Mouse (Mus musculus) thymus, postnatal 36 days (tissue): ENCODE data around the gene Galnt9.
A peak's percentile ranks its signal among the peaks of the same experiment; 100 is the strongest.

ENCODE experiments used
- DNase-seq, 2 experiments: peaks; one replicate each; pipeline ENCODE4 v3.0.0; 2022; ENCODE audit warnings: mixed read lengths in 2 of 2

Galnt9 gene

GRCm38 (mm10) chr5:110540947-110541346, 3.2 kb upstream of the Galnt9 start:
- no peak for DNase-seq

GRCm38 (mm10) chr5:110541456-110541855, 2.7 kb upstream of the Galnt9 start:
- DNase-seq = no peak

GRCm38 (mm10) chr5:110544691-110545069, 525 bp downstream of the Galnt9 start:
- DNase-seq = no peak

GRCm38 (mm10) chr5:110545311-110545710, 1.2 kb downstream of the Galnt9 start:
- no peak for DNase-seq

- DNase-seq = no peak
Observed at GRCm38 (mm10) chr5:110546136-110546535, 2.0 kb downstream of the Galnt9 start.

- no peak for DNase-seq
Observed at GRCm38 (mm10) chr5:110546726-110547406, 2.7 kb downstream of the Galnt9 start.

- no peak for DNase-seq
Observed at GRCm38 (mm10) chr5:110548446-110548845, 4.3 kb downstream of the Galnt9 start.

- DNase-seq = no peak
Observed at GRCm38 (mm10) chr5:110550189-110550588, 6.0 kb downstream of the Galnt9 start.

- no peak for DNase-seq
Observed at GRCm38 (mm10) chr5:110550841-110551240, 6.7 kb downstream of the Galnt9 start.

- DNase-seq = no peak
Observed at GRCm38 (mm10) chr5:110552005-110552404, 7.8 kb downstream of the Galnt9 start.

GRCm38 (mm10) chr5:110553315-110553714, 9.2 kb downstream of the Galnt9 start:
- DNase-seq = no peak

- no peak for DNase-seq
Observed at GRCm38 (mm10) chr5:110555198-110555597, 11.0 kb downstream of the Galnt9 start.

- DNase-seq = no peak
Observed at GRCm38 (mm10) chr5:110558368-110558767, 14.2 kb downstream of the Galnt9 start.

- no peak for DNase-seq
Observed at GRCm38 (mm10) chr5:110559679-110560078, 15.5 kb downstream of the Galnt9 start.

- no peak for DNase-seq
Observed at GRCm38 (mm10) chr5:110562741-110563326, 18.7 kb downstream of the Galnt9 start.

GRCm38 (mm10) chr5:110564986-110565644, 21.0 kb downstream of the Galnt9 start:
- DNase-seq = no peak

GRCm38 (mm10) chr5:110567547-110567946, 23.4 kb downstream of the Galnt9 start:
- DNase-seq = no peak

- no peak for DNase-seq
Observed at GRCm38 (mm10) chr5:110574888-110575287, 30.7 kb downstream of the Galnt9 start.

GRCm38 (mm10) chr5:110579296-110579695, 35.1 kb downstream of the Galnt9 start:
- DNase-seq = no peak

- DNase-seq = no peak
Observed at GRCm38 (mm10) chr5:110580569-110581239, 36.5 kb downstream of the Galnt9 start.

GRCm38 (mm10) chr5:110582647-110583538, 38.7 kb downstream of the Galnt9 start:
- peak in 1 of 2 experiments; percentile 10 for DNase-seq

GRCm38 (mm10) chr5:110587467-110587866, 43.3 kb downstream of the Galnt9 start:
- DNase-seq = no peak

GRCm38 (mm10) chr5:110589833-110590232, 45.7 kb downstream of the Galnt9 start:
- DNase-seq = no peak
